Mouse (Mus musculus): ENCODE results near the gene Cflar.

Gene Cflar

GRCm38 (mm10) chr1:58713081-58713892 lies 2.0 kb downstream of the Cflar start:
- DNase-seq: peak; percentile 24

GRCm38 (mm10) chr1:58713893-58714231 lies 2.6 kb downstream of the Cflar start:
- no peak for DNase-seq

- no peak for DNase-seq
Observed at GRCm38 (mm10) chr1:58714361-58714760, 3.1 kb downstream of the Cflar start.

- DNase-seq: no peak
Observed at GRCm38 (mm10) chr1:58715536-58715935, 4.2 kb downstream of the Cflar start.

GRCm38 (mm10) chr1:58716162-58716882 lies 5.0 kb downstream of the Cflar start:
- no peak for DNase-seq

- no peak for DNase-seq
Observed at GRCm38 (mm10) chr1:58716883-58717220, 5.5 kb downstream of the Cflar start.

- no peak for DNase-seq
Observed at GRCm38 (mm10) chr1:58717589-58718270, 6.4 kb downstream of the Cflar start.

GRCm38 (mm10) chr1:58719356-58719945 lies 8.1 kb downstream of the Cflar start:
- no peak for DNase-seq

GRCm38 (mm10) chr1:58720090-58720489 lies 8.8 kb downstream of the Cflar start:
- no peak for DNase-seq

- no peak for DNase-seq
Observed at GRCm38 (mm10) chr1:58720988-58721387, 9.7 kb downstream of the Cflar start.

- no peak for DNase-seq
Observed at GRCm38 (mm10) chr1:58722115-58722938, 11.0 kb downstream of the Cflar start.

GRCm38 (mm10) chr1:58723062-58723808 lies 11.9 kb downstream of the Cflar start:
- DNase-seq: no peak

GRCm38 (mm10) chr1:58723809-58724405 lies 12.6 kb downstream of the Cflar start:
- no peak for DNase-seq

- no peak for DNase-seq
Observed at GRCm38 (mm10) chr1:58724533-58724932, 13.2 kb downstream of the Cflar start.

- no peak for DNase-seq
Observed at GRCm38 (mm10) chr1:58725095-58725494, 13.8 kb downstream of the Cflar start.

- no peak for DNase-seq
Observed at GRCm38 (mm10) chr1:58725767-58726166, 14.5 kb downstream of the Cflar start.

- no peak for DNase-seq
Observed at GRCm38 (mm10) chr1:58727019-58727746, 15.9 kb downstream of the Cflar start.

GRCm38 (mm10) chr1:58727747-58728589 lies 16.7 kb downstream of the Cflar start:
- no peak for DNase-seq

GRCm38 (mm10) chr1:58728590-58728868 lies 17.2 kb downstream of the Cflar start:
- DNase-seq: no peak

- no peak for DNase-seq
Observed at GRCm38 (mm10) chr1:58733636-58734035, 22.3 kb downstream of the Cflar start.

All from right cerebral cortex, postnatal 25 days (tissue).